Comparison of ENCODE assay signal across 18 mouse cellular contexts in genomic region chr2:26022626-26023025, GRCm38 (mm10). TPM values are rescaled to one million over a fixed set of nuclear protein-coding genes. Genes with fewer than 3 reads are reported as not detected.
DNase-seq lines count a peak whose midpoint lies in the region; ATAC-seq lines count a peak whose summit lies in the region.
"Had no signal": no experiment of that assay in that cellular context is flagged by ENCODE, and none has a peak within 500 bp of the region (broad histone marks: within the 10 kb centered on the region; RNA-seq: fewer than 3 reads in every experiment).

No protein-coding gene starts in this region.

- 0 out of 2 replicates have a peak, but pooled peaks cover under 1% of the 10 kb centered on the region for H3K27me3 ChIP-seq in liver, embryonic 13.5 days
- H3K27me3 ChIP-seq in liver, embryonic 11.5 days (replicated peaks; ENCODE audit: control insufficient read depth, insufficient read depth, low read length): no peaks in the 10 kb centered on the region
- no peaks in the 10 kb centered on the region for H3K27me3 ChIP-seq in liver, embryonic 16.5 days (ENCODE audit: control insufficient read depth, insufficient read depth, low read depth, low read length)
- H3K27me3 ChIP-seq: forebrain, embryonic 15.5 days; midbrain, embryonic 12.5 days; Patski had no signal

- peaks cover 55% of the 10 kb centered on the region for H3K4me1 ChIP-seq in liver, embryonic 13.5 days (replicated peaks)
- H3K4me1 ChIP-seq in liver, embryonic 11.5 days (replicated peaks; ENCODE audit: control insufficient read depth, insufficient read depth, low read length): peaks cover 19% of the 10 kb centered on the region
- H3K4me1 ChIP-seq in liver, embryonic 16.5 days (ENCODE audit: control insufficient read depth, low read depth, low read length): peaks cover 25% of the 10 kb centered on the region

- H3K27ac ChIP-seq in liver, embryonic 13.5 days: peak overlapping the region; percentile 99
- no peak overlapping the region for H3K27ac ChIP-seq in liver, embryonic 11.5 days (ENCODE audit: low read depth, low read length)
- peak overlapping the region; percentile 26 for H3K27ac ChIP-seq in liver, embryonic 16.5 days (ENCODE audit: low read length)
- H3K27ac ChIP-seq: embryonic facial prominence, embryonic 13.5 days; midbrain, embryonic 12.5 days had no signal

- DNase-seq in cerebellum, adult 9-11 months: peak; percentile 68
- DNase-seq in cerebellum, postnatal 14 days: no peak
- no peak for DNase-seq in liver, embryonic 13.5 days
- no peak for DNase-seq in liver, embryonic 11.5 days (ENCODE audit: low spot score)
- peak; percentile 24 for DNase-seq in adipocyte (ENCODE audit: low spot score)
- no peak for DNase-seq in layer of hippocampus, postnatal 14 days (ENCODE audit: low spot score in 2 of 2)
- DNase-seq: adrenal gland, adult 2 months; embryo, embryonic 11 days; gastrocnemius, postnatal 14 days; heart, adult 11 months; lung, adult 18-20 months; lung, postnatal 14 days; thymus, adult 2 months had no signal

- H3K4me3 ChIP-seq in liver, embryonic 13.5 days (replicated peaks): no peak overlapping the region
- H3K4me3 ChIP-seq in liver, embryonic 11.5 days (ENCODE audit: low read depth, low read length): no peak overlapping the region
- no peak overlapping the region for H3K4me3 ChIP-seq in liver, embryonic 16.5 days (ENCODE audit: low read depth, low read length)

- ATAC-seq in liver, embryonic 13.5 days (ENCODE audit: low read depth): no peak
- no peak for ATAC-seq in liver, embryonic 11.5 days (replicated peaks; ENCODE audit: low FRiP score)
- ATAC-seq in liver, embryonic 16.5 days (ENCODE audit: low read depth): no peak
- ATAC-seq: Patski had no signal

- H3K4me2 ChIP-seq in liver, embryonic 13.5 days: 0 out of 2 replicates have a peak overlapping the region, but pooled peaks have one; percentile 4
- H3K4me2 ChIP-seq in liver, embryonic 11.5 days: no peak overlapping the region
- no peak overlapping the region for H3K4me2 ChIP-seq in liver, embryonic 16.5 days (ENCODE audit: low read depth, low read length)

- H3K9ac ChIP-seq in liver, embryonic 13.5 days: peak overlapping the region; percentile 52
- H3K9ac ChIP-seq in liver, embryonic 11.5 days (ENCODE audit: low read depth, low read length): no peak overlapping the region
- peak overlapping the region; percentile 29; the same call in 1 of the 2 replicates for H3K9ac ChIP-seq in liver, embryonic 16.5 days (ENCODE audit: low read depth, low read length)
- H3K9ac ChIP-seq: embryonic facial prominence, embryonic 13.5 days; forebrain, embryonic 15.5 days; midbrain, embryonic 12.5 days had no signal

- no peaks in the 10 kb centered on the region for H3K9me3 ChIP-seq in liver, embryonic 13.5 days (replicated peaks)
- H3K9me3 ChIP-seq in liver, embryonic 11.5 days (ENCODE audit: control insufficient read depth, low read length): no peaks in the 10 kb centered on the region
- no peaks in the 10 kb centered on the region for H3K9me3 ChIP-seq in liver, embryonic 16.5 days (replicated peaks; ENCODE audit: control insufficient read depth, low read length)
- H3K9me3 ChIP-seq: embryonic facial prominence, embryonic 13.5 days; forebrain, embryonic 15.5 days; midbrain, embryonic 12.5 days had no signal

- WGBS in liver, embryonic 13.5 days (ENCODE audit: insufficient replicate concordance): 84% methylated on average over 1 of the region's 1 CpGs
- 78% methylated on average over 1 of the region's 1 CpGs for WGBS in liver, embryonic 11.5 days
- WGBS in liver, embryonic 16.5 days (ENCODE audit: insufficient replicate concordance): 70% methylated on average over 1 of the region's 1 CpGs

- H3K36me3 ChIP-seq in liver, embryonic 13.5 days: peaks cover 15% of the 10 kb centered on the region
- peaks cover 4% of the 10 kb centered on the region; the same call in 1 of the 2 replicates for H3K36me3 ChIP-seq in liver, embryonic 11.5 days (ENCODE audit: control insufficient read depth, insufficient read depth, low read length)
- H3K36me3 ChIP-seq in liver, embryonic 16.5 days (ENCODE audit: control insufficient read depth, insufficient read depth): 0 out of 2 replicates have a peak, but pooled peaks cover 2% of the 10 kb centered on the region
- H3K36me3 ChIP-seq: embryonic facial prominence, embryonic 13.5 days; midbrain, embryonic 12.5 days had no signal

RNA-seq across cellular contexts. Expression of gene Ubac1, which starts 1.1 kb away (rescaled TPM):
- polyA plus RNA-seq in liver, embryonic 13.5 days (2015; fragmentation: Nextera tagmentation; extraction: Ambion mirVana): 488 and 502 TPM in 2 replicates
- 290 and 303 TPM in 2 replicates for polyA plus RNA-seq in liver, embryonic 11.5 days (2014; fragmentation: Nextera tagmentation; extraction: Ambion mirVana)
- 392 and 410 TPM in 2 replicates for polyA plus RNA-seq in liver, embryonic 16.5 days (2015; fragmentation: Nextera tagmentation; extraction: Ambion mirVana)
- 10 to 100 TPM; 71.3 to 74.0 TPM for total RNA-seq in layer of hippocampus, postnatal 14 days (2021)

RNA-seq across cellular contexts. Expression of gene Camsap1, which starts 39.5 kb away (rescaled TPM):
- 4.1 and 5.4 TPM in 2 replicates for polyA plus RNA-seq in liver, embryonic 13.5 days (2015; fragmentation: Nextera tagmentation; extraction: Ambion mirVana)
- polyA plus RNA-seq in liver, embryonic 11.5 days (2014; fragmentation: Nextera tagmentation; extraction: Ambion mirVana): 14.2 and 14.5 TPM in 2 replicates
- polyA plus RNA-seq in liver, embryonic 16.5 days (2015; fragmentation: Nextera tagmentation; extraction: Ambion mirVana): 1.8 and 2.3 TPM in 2 replicates
- total RNA-seq in layer of hippocampus, postnatal 14 days (2021): 100 to 1,000 TPM; 120 to 125 TPM

Comparison
In these comparisons a context has a peak if more than half of its experiments do, and no peak if none do; other contexts are left out.
1. DNase-seq: peak in cerebellum, adult 9-11 months (single experiment) and adipocyte (single experiment); none in cerebellum, postnatal 14 days (0 of 2), liver, embryonic 13.5 days (single experiment), liver, embryonic 11.5 days (single experiment) and layer of hippocampus, postnatal 14 days (0 of 2).